Mouse (Mus musculus) heart, embryonic 15.5 days (tissue): Measurements from ENCODE around the gene Gm9747. TPM values are rescaled to one million over a fixed set of nuclear protein-coding genes. Genes with fewer than 3 reads are reported as not detected.

Experiments
- ATAC-seq: fragments of 200-750 bp; cut with Nextera tagmentation; replicated peaks from 2 replicates; pipeline ENCODE4 v1.8.0; 2017; ENCODE audit warnings: low read depth, moderate TSS enrichment; ENCODE audit not compliant: insufficient number of reproducible peaks, insufficient read depth, low FRiP score
- H3K27ac ChIP-seq: fragments of 300-500 bp; sonication (generic); 2 replicates; pipeline ENCODE4 v1.5.1; 2015; ENCODE audit warnings: mild to moderate bottlenecking, inconsistent platforms
- H3K27me3 ChIP-seq: fragments of 300-500 bp; sonication (generic); 2 replicates; pipeline ENCODE4 v1.6.1; 2015; ENCODE audit warnings: inconsistent platforms
- H3K36me3 ChIP-seq: fragments of 300-500 bp; sonication (generic); 2 replicates; pipeline ENCODE4 v1.6.1; 2015; ENCODE audit warnings: mild to moderate bottlenecking, inconsistent platforms
- H3K4me1 ChIP-seq: fragments of 300-500 bp; sonication (generic); replicated peaks from 2 replicates; pipeline ENCODE4 v1.6.1; 2015; ENCODE audit warnings: inconsistent platforms
- H3K4me2 ChIP-seq: fragments of 300-500 bp; sonication (generic); 2 replicates; pipeline ENCODE4 v1.6.1; 2015; ENCODE audit warnings: inconsistent platforms, mild to moderate bottlenecking, moderate library complexity
- H3K4me3 ChIP-seq: fragments of 300-500 bp; sonication (generic); 2 replicates; pipeline ENCODE4 v1.5.1; 2015; ENCODE audit warnings: mild to moderate bottlenecking, inconsistent platforms
- H3K9ac ChIP-seq: fragments of 300-500 bp; sonication (generic); 2 replicates; pipeline ENCODE4 v1.6.1; 2015; ENCODE audit warnings: mild to moderate bottlenecking, inconsistent platforms
- H3K9me3 ChIP-seq: fragments of 300-500 bp; sonication (generic); replicated peaks from 2 replicates; pipeline ENCODE4 v1.6.1; 2016; ENCODE audit warnings: inconsistent platforms
- WGBS: fragments of 180-500 bp; shearing (Covaris S2); methylation state at CpG from one replicate; pipeline ENCODE4 v1.1.7; 2015; ENCODE audit warnings: mixed read lengths; 5-methylcytosine and 5-hydroxymethylcytosine counted together
- polyA plus RNA-seq: library from polyadenylated mRNA; unstranded; fragments of >200 nt; fragmentation: Nextera tagmentation; extraction: Ambion mirVana; gene quantifications from 2 replicates; pipeline ENCODE4 v1.2.1, GENCODE M21; 2015

Gene Gm9747
- polyA plus RNA-seq, 1 experiment from 2014 or later, result 27.1 TPM

GRCm38 (mm10) chr1:82228841-82229240 is 4.1 kb upstream of the Gm9747 start:
- H3K4me3 ChIP-seq, result no peak overlapping the region
- peaks cover 5% of the 10 kb centered on the region; the same call in 1 of the 2 replicates for H3K36me3 ChIP-seq
- H3K4me1 ChIP-seq, result peaks cover 4% of the 10 kb centered on the region; the same call in 1 of the 2 replicates
- no peak overlapping the region for H3K9ac ChIP-seq
- H3K9me3 ChIP-seq, result no peaks in the 10 kb centered on the region
- no peaks in the 10 kb centered on the region for H3K27me3 ChIP-seq
- H3K27ac ChIP-seq, result no peak overlapping the region
- ATAC-seq, result no peak
- no peak overlapping the region for H3K4me2 ChIP-seq

DNA sequence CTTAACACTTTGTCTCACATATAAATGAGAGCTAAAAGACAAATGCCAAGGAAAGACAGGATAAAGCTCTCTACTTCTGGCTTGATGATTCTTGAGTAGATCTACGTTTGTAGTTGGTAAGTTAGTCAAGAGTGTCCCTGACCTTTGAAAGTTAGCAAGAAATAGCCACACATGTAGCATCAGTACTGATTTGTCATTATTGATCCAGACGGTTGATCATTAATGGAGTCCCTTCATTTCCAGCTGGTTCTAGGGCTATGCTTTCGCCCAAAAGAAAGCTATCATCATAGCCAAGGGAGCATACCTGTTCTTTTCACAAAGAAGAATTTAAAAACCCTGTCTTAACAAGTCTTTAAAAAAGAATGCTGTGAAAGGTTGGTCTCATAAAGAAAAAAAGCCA is 1.7 kb downstream of the Gm9747 start:
- no peaks in the 10 kb centered on the region for H3K9me3 ChIP-seq
- peaks cover 12% of the 10 kb centered on the region for H3K4me1 ChIP-seq
- H3K36me3 ChIP-seq, result peaks cover 30% of the 10 kb centered on the region
- H3K27me3 ChIP-seq, result no peaks in the 10 kb centered on the region
- H3K9ac ChIP-seq, result no peak overlapping the region
- 90% methylated on average over 3 of the region's 3 CpGs for WGBS
- no peak overlapping the region for H3K4me2 ChIP-seq
- no peak for ATAC-seq
- no peak overlapping the region for H3K27ac ChIP-seq
- no peak overlapping the region for H3K4me3 ChIP-seq

GRCm38 (mm10) chr1:82235455-82236104 is 2.7 kb downstream of the Gm9747 start:
- Histone ChIP-seq H3K36me3 (peaks cover 30% of the 10 kb centered on the region), H3K9me3 (no peaks in the 10 kb centered on the region)
- no peak for ATAC-seq

DNA sequence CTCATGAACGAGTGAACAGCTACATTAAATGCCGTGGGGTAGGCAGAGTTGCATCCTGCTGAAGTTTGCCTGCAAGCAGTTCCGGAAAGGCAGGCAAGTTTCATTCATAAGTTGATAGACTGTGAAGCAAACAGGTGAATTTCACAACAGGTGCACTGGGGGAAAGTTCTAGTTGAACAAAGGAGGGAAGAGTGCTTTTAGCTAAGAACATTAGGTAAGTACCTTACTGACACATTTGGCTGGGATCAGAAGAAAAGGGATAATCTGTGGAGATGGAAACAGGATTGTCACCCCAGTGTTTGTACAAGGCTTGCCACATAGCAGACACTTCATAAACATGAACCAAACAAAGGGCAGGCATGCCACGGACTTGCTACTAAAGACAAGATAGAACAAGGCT is 5.3 kb downstream of the Gm9747 start:
- H3K27ac ChIP-seq, result no peak overlapping the region
- peaks cover 30% of the 10 kb centered on the region for H3K36me3 ChIP-seq
- no peak for ATAC-seq
- H3K4me3 ChIP-seq, result no peak overlapping the region
- peaks cover 27% of the 10 kb centered on the region for H3K4me1 ChIP-seq
- H3K9me3 ChIP-seq, result no peaks in the 10 kb centered on the region
- H3K4me2 ChIP-seq, result no peak overlapping the region
- H3K27me3 ChIP-seq, result no peaks in the 10 kb centered on the region
- H3K9ac ChIP-seq, result no peak overlapping the region
- WGBS, result 70% methylated on average over 4 of the region's 4 CpGs

More at GRCm38 (mm10) chr1:82235455-82236104, 2.7 kb downstream of the Gm9747 start:
- Histone ChIP-seq H3K27ac (no peak overlapping the region), H3K27me3 (no peaks in the 10 kb centered on the region), H3K4me2 (no peak overlapping the region), H3K4me3 (no peak overlapping the region), H3K4me1 (peaks cover 20% of the 10 kb centered on the region), H3K9ac (no peak overlapping the region)
- 84% methylated on average over 3 of the region's 3 CpGs for WGBS

DNA sequence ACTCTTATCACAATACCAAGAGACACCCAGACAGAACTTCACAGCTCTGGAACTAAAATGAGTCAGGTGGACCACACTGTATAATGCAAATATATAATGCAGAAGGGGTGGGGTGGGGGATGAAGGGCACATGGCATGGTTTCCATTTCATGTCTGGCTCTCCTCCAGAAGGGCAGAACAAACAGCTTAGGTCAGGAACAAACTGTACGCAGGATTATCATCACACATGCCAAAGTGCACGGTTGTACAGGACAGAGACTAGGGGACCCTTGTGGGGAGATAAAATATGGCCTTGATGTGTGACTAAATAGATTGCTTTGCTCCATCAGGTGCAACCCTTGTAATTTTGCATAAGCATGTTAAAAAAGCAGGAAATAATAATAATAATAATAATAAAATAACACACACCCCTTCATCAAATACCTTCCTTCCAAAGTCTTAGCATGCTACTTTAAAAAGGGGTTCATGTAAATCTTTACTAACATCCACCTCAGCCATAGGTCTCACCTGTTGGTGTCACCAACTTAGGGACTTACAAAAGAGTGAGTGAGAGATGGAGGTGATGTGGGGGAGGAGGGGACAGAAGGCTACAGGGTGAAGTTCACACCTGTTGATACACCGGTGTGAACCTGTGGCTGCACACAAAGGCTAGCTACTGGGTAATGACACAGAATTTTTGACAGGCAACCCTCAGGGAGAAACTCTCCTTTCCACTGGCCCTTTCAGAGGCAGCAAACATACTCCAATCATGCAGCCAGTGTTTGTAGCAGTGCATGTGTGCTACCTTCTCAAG is 6.7 kb downstream of the Gm9747 start:
- H3K9me3 ChIP-seq, result no peaks in the 10 kb centered on the region
- 54% methylated on average over 3 of the region's 3 CpGs for WGBS
- ATAC-seq, result peak; percentile 78
- no peak overlapping the region for H3K4me3 ChIP-seq
- no peaks in the 10 kb centered on the region for H3K27me3 ChIP-seq
- peaks cover 18% of the 10 kb centered on the region for H3K36me3 ChIP-seq
- H3K9ac ChIP-seq, result no peak overlapping the region
- peaks cover 30% of the 10 kb centered on the region for H3K4me1 ChIP-seq
- H3K27ac ChIP-seq, result peak overlapping the region; percentile 60
- no peak overlapping the region for H3K4me2 ChIP-seq

- WGBS, result 68% methylated on average over 6 of the region's 6 CpGs
- Histone ChIP-seq H3K4me2 (no peak overlapping the region), H3K4me1 (peaks cover 38% of the 10 kb centered on the region), H3K27ac (no peak overlapping the region), H3K27me3 (no peaks in the 10 kb centered on the region), H3K9me3 (no peaks in the 10 kb centered on the region), H3K9ac (no peak overlapping the region), H3K4me3 (no peak overlapping the region), H3K36me3 (no peaks in the 10 kb centered on the region)
- ATAC-seq, result no peak
Measured at GRCm38 (mm10) chr1:82243260-82243825, 10.4 kb downstream of the Gm9747 start.

DNA sequence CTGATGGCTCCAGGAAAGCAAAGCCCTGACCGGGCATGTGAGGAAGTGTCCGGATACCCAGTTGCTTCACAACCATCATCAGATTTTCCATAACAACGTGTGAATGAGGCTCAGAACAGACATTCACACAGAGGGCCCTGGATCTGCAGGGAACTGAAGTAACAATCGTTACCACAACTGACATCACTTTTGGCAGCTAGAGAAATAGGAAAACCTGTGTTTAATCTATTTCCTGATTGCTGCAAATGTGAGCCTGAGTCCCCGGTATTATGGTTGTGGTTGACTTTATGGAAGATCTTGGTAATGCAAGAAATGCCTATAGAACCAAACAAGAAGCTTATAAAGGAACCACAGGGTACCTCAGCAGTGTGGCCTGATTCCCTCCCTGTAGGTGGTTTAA is 12.1 kb downstream of the Gm9747 start:
- Histone ChIP-seq H3K36me3 (no peaks in the 10 kb centered on the region), H3K4me1 (peaks cover 27% of the 10 kb centered on the region), H3K9me3 (no peaks in the 10 kb centered on the region), H3K27ac (no peak overlapping the region), H3K27me3 (no peaks in the 10 kb centered on the region), H3K4me3 (no peak overlapping the region), H3K4me2 (no peak overlapping the region), H3K9ac (no peak overlapping the region)
- no peak for ATAC-seq
- WGBS, result 54% methylated on average over 5 of the region's 5 CpGs

- Histone ChIP-seq H3K36me3 (no peaks in the 10 kb centered on the region), H3K27me3 (no peaks in the 10 kb centered on the region), H3K27ac (peak overlapping the region; percentile 42), H3K9ac (no peak overlapping the region), H3K4me3 (no peak overlapping the region), H3K9me3 (no peaks in the 10 kb centered on the region), H3K4me1 (peaks cover 21% of the 10 kb centered on the region), H3K4me2 (no peak overlapping the region)
- ATAC-seq, result no peak
- WGBS, result 51% methylated on average over 10 of the region's 10 CpGs
Measured at GRCm38 (mm10) chr1:82247221-82247951, 14.5 kb downstream of the Gm9747 start.

GRCm38 (mm10) chr1:82253789-82254445 is 21.0 kb downstream of the Gm9747 start:
- no peak overlapping the region for H3K4me3 ChIP-seq
- 68% methylated on average over 9 of the region's 9 CpGs for WGBS
- no peaks in the 10 kb centered on the region for H3K9me3 ChIP-seq
- no peak overlapping the region for H3K9ac ChIP-seq
- H3K27ac ChIP-seq, result no peak overlapping the region
- no peaks in the 10 kb centered on the region for H3K36me3 ChIP-seq
- H3K4me2 ChIP-seq, result no peak overlapping the region
- H3K4me1 ChIP-seq, result peaks cover 26% of the 10 kb centered on the region
- H3K27me3 ChIP-seq, result no peaks in the 10 kb centered on the region
- no peak for ATAC-seq

GRCm38 (mm10) chr1:82257457-82257856 is 24.5 kb downstream of the Gm9747 start:
- H3K27ac ChIP-seq, result 0 out of 2 replicates have a peak overlapping the region, but pooled peaks have one; percentile 1
- H3K4me1 ChIP-seq, result peaks cover 35% of the 10 kb centered on the region
- 33% methylated on average over 5 of the region's 5 CpGs for WGBS
- no peak overlapping the region for H3K9ac ChIP-seq
- no peak for ATAC-seq
- H3K9me3 ChIP-seq, result no peaks in the 10 kb centered on the region
- H3K4me3 ChIP-seq, result no peak overlapping the region
- no peaks in the 10 kb centered on the region for H3K36me3 ChIP-seq
- H3K4me2 ChIP-seq, result no peak overlapping the region
- H3K27me3 ChIP-seq, result no peaks in the 10 kb centered on the region

DNA sequence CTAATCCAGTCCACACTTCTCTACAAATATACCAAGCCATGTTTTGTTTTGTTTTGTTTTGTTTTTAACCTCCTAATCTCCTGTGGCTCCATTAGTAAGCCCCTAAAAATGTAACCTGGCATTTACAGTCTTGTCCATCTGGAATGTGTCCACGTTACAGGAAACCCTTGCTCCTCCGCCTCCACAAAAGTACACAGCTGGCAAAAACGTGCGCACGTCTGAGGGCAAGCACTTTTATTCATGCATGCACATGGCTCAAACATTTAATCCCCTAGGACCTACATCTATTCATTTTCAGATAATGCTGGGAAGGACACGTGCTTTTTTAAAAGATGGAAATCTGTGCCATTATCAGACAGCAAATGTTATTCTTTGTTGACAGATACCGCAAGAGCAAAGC is 25.4 kb downstream of the Gm9747 start:
- Histone ChIP-seq H3K9ac (no peak overlapping the region), H3K9me3 (no peaks in the 10 kb centered on the region), H3K36me3 (no peaks in the 10 kb centered on the region), H3K4me1 (peaks cover 34% of the 10 kb centered on the region), H3K27me3 (no peaks in the 10 kb centered on the region), H3K4me3 (no peak overlapping the region), H3K27ac (peak overlapping the region; percentile 50; the same call in 1 of the 2 replicates), H3K4me2 (no peak overlapping the region)
- no peak for ATAC-seq
- whole genome bisulfite sequencing, result 34% methylated on average over 7 of the region's 7 CpGs
